Mouse (Mus musculus) hindbrain, embryonic 11.5 days (tissue): Measurements from ENCODE around the gene Dgkb. TPM values are rescaled to one million over a fixed set of nuclear protein-coding genes. Genes with fewer than 3 reads are reported as not detected.

Experiments
- ATAC-seq: fragments of 200-750 bp; cut with Nextera tagmentation; 2 replicates; pipeline ENCODE4 v1.8.0; 2017; ENCODE audit warnings: mild to moderate bottlenecking, moderate TSS enrichment, moderate library complexity; ENCODE audit not compliant: low FRiP score
- DNase-seq: peaks from one replicate; pipeline ENCODE4 v3.0.0-alpha.2; 2015; ENCODE audit warnings: low spot score
- H3K27ac ChIP-seq: fragments of 300-500 bp; sonication (generic); 2 replicates; pipeline ENCODE4 v1.5.1; 2014; ENCODE audit warnings: mild to moderate bottlenecking, low read depth, low read length
- H3K27me3 ChIP-seq: fragments of 300-500 bp; sonication (generic); 2 replicates; pipeline ENCODE4 v1.6.1; 2014; ENCODE audit warnings: mild to moderate bottlenecking, low read length, moderate library complexity, mixed read lengths; ENCODE audit not compliant: control insufficient read depth, insufficient read depth
- H3K36me3 ChIP-seq: fragments of 300-500 bp; sonication (generic); 2 replicates; pipeline ENCODE4 v1.6.1; 2014; ENCODE audit warnings: mild to moderate bottlenecking, low read length, moderate library complexity, mixed read lengths; ENCODE audit not compliant: control insufficient read depth, insufficient read depth
- H3K4me1 ChIP-seq: fragments of 300-500 bp; sonication (generic); replicated peaks from 2 replicates; pipeline ENCODE4 v1.6.1; 2014; ENCODE audit warnings: low read length, mixed read lengths; ENCODE audit not compliant: control insufficient read depth, insufficient read depth
- H3K4me2 ChIP-seq: fragments of 300-500 bp; sonication (generic); replicated peaks from 2 replicates; pipeline ENCODE4 v1.6.1; 2014; ENCODE audit warnings: mild to moderate bottlenecking, low read depth, low read length
- H3K4me3 ChIP-seq: fragments of 300-500 bp; sonication (generic); 2 replicates; pipeline ENCODE4 v1.5.1; 2014; ENCODE audit warnings: low read depth, low read length
- H3K9ac ChIP-seq: fragments of 300-500 bp; sonication (generic); 2 replicates; pipeline ENCODE4 v1.6.1; 2014; ENCODE audit warnings: low read depth, low read length
- H3K9me3 ChIP-seq: fragments of 300-500 bp; sonication (generic); 2 replicates; pipeline ENCODE4 v1.6.1; 2016; ENCODE audit warnings: low read length; ENCODE audit not compliant: control insufficient read depth
- WGBS: fragments of 180-500 bp; shearing (Covaris S2); extraction: QIAGEN DNeasy Blood & Tissue Kit; methylation state at CpG from one replicate; pipeline ENCODE4 v1.1.7; 2014; 5-methylcytosine and 5-hydroxymethylcytosine counted together
- polyA plus RNA-seq: library from polyadenylated mRNA; unstranded; fragments of >200 nt; fragmentation: Nextera tagmentation; extraction: Ambion mirVana; gene quantifications from 2 replicates; pipeline ENCODE4 v1.2.1, GENCODE M21; 2014

Dgkb gene
- polyA plus RNA-seq: 0.83 and 0.86 TPM in 2 replicates

GRCm38 (mm10) chr12:37817426-37817825, at the start of gene Dgkb:
TSS of gene Dgkb (plus strand) at chr12:37817726.
- no peak for DNase-seq
- Histone ChIP-seq H3K9ac (no peak within 1 kb of the TSS), H3K27me3 (no peaks in the 10 kb centered on the region), H3K27ac (no peak within 1 kb of the TSS), H3K36me3 (no peaks in the 10 kb centered on the region), H3K4me1 (no peaks in the 10 kb centered on the region), H3K4me3 (no peak within 1 kb of the TSS), H3K4me2 (no peak within 1 kb of the TSS), H3K9me3 (no peaks in the 10 kb centered on the region)
- WGBS: 71% methylated on average over 3 of the region's 3 CpGs
- no peak for ATAC-seq

GRCm38 (mm10) chr12:37769844-37770243, 47.7 kb upstream of the Dgkb start:
- 75% methylated on average over 1 of the region's 1 CpGs for WGBS

GRCm38 (mm10) chr12:37773681-37774357, 43.7 kb upstream of the Dgkb start:
- Histone ChIP-seq H3K36me3 (no peaks in the 10 kb centered on the region), H3K9ac (no peak overlapping the region), H3K27ac (no peak overlapping the region), H3K4me3 (no peak overlapping the region), H3K9me3 (no peaks in the 10 kb centered on the region), H3K27me3 (no peaks in the 10 kb centered on the region), H3K4me1 (no peaks in the 10 kb centered on the region), H3K4me2 (peak overlapping the region; percentile 24)
- peak; percentile 76 for DNase-seq
- WGBS: 9% methylated on average over 8 of the region's 8 CpGs
- peak; percentile 90 for ATAC-seq

More at GRCm38 (mm10) chr12:37769844-37770243, 47.7 kb upstream of the Dgkb start:
- no peaks in the 10 kb centered on the region for H3K9me3 ChIP-seq
- H3K9ac ChIP-seq: no peak overlapping the region
- H3K36me3 ChIP-seq: no peaks in the 10 kb centered on the region
- no peaks in the 10 kb centered on the region for H3K27me3 ChIP-seq
- no peak overlapping the region for H3K4me3 ChIP-seq
- H3K27ac ChIP-seq: no peak overlapping the region
- H3K4me1 ChIP-seq: no peaks in the 10 kb centered on the region
- ATAC-seq: no peak
- DNase-seq: no peak
- no peak overlapping the region for H3K4me2 ChIP-seq

- Histone ChIP-seq H3K27me3 (no peaks in the 10 kb centered on the region), H3K4me2 (no peak overlapping the region), H3K27ac (no peak overlapping the region), H3K4me1 (no peaks in the 10 kb centered on the region), H3K9me3 (no peaks in the 10 kb centered on the region), H3K4me3 (no peak overlapping the region), H3K36me3 (no peaks in the 10 kb centered on the region), H3K9ac (no peak overlapping the region)
- ATAC-seq (peak; percentile 53; the same call in 1 of the 2 replicates), DNase-seq (peak; percentile 0)
- 37% methylated on average over 2 of the region's 2 CpGs for WGBS
Observed at GRCm38 (mm10) chr12:37774591-37774990, 42.9 kb upstream of the Dgkb start.

- ATAC-seq: peak; percentile 30
- H3K9ac ChIP-seq: no peak overlapping the region
- no peak overlapping the region for H3K4me2 ChIP-seq
- no peaks in the 10 kb centered on the region for H3K27me3 ChIP-seq
- H3K4me3 ChIP-seq: no peak overlapping the region
- H3K4me1 ChIP-seq: no peaks in the 10 kb centered on the region
- DNase-seq: no peak
- H3K9me3 ChIP-seq: no peaks in the 10 kb centered on the region
- H3K27ac ChIP-seq: no peak overlapping the region
- WGBS: 90% methylated on average over 4 of the region's 4 CpGs
- no peaks in the 10 kb centered on the region for H3K36me3 ChIP-seq
Observed at GRCm38 (mm10) chr12:37796265-37796928, 21.1 kb upstream of the Dgkb start.

GRCm38 (mm10) chr12:37814122-37814521, 3.4 kb upstream of the Dgkb start:
- ATAC-seq: no peak
- DNase-seq: no peak
- H3K4me3 ChIP-seq: no peak overlapping the region
- no peaks in the 10 kb centered on the region for H3K36me3 ChIP-seq
- no peaks in the 10 kb centered on the region for H3K9me3 ChIP-seq
- no peak overlapping the region for H3K9ac ChIP-seq
- H3K27ac ChIP-seq: no peak overlapping the region
- H3K4me2 ChIP-seq: no peak overlapping the region
- H3K27me3 ChIP-seq: no peaks in the 10 kb centered on the region
- 88% methylated on average over 3 of the region's 3 CpGs for WGBS
- H3K4me1 ChIP-seq: no peaks in the 10 kb centered on the region

- no peak for DNase-seq
- Histone ChIP-seq H3K4me2 (no peak overlapping the region), H3K9me3 (no peaks in the 10 kb centered on the region), H3K27me3 (no peaks in the 10 kb centered on the region), H3K4me3 (no peak overlapping the region), H3K27ac (no peak overlapping the region), H3K36me3 (no peaks in the 10 kb centered on the region), H3K4me1 (no peaks in the 10 kb centered on the region), H3K9ac (no peak overlapping the region)
- 92% methylated on average over 8 of the region's 8 CpGs for WGBS
- ATAC-seq: no peak
Observed at GRCm38 (mm10) chr12:37821052-37821810, 3.7 kb downstream of the Dgkb start.

GRCm38 (mm10) chr12:37880042-37881017, 62.8 kb downstream of the Dgkb start:
- H3K9me3 ChIP-seq: no peaks in the 10 kb centered on the region
- H3K9ac ChIP-seq: peak overlapping the region; percentile 34; the same call in 1 of the 2 replicates
- peak overlapping the region; percentile 35 for H3K4me3 ChIP-seq
- H3K36me3 ChIP-seq: no peaks in the 10 kb centered on the region
- ATAC-seq: peak; percentile 80
- no peak overlapping the region for H3K27ac ChIP-seq
- 1% methylated on average over 26 of the region's 26 CpGs for WGBS
- no peaks in the 10 kb centered on the region for H3K27me3 ChIP-seq
- peak; percentile 61 for DNase-seq
- H3K4me2 ChIP-seq: peak overlapping the region; percentile 71
- H3K4me1 ChIP-seq: no peaks in the 10 kb centered on the region
